Mouse (Mus musculus) hindbrain, embryonic 11.5 days (tissue): Measurements from ENCODE around the gene Chil5. TPM values are rescaled to one million over a fixed set of nuclear protein-coding genes. Genes with fewer than 3 reads are reported as not detected.

Experiments
- ATAC-seq: fragments of 200-750 bp; cut with Nextera tagmentation; 2 replicates; pipeline ENCODE4 v1.8.0; 2017; ENCODE audit warnings: mild to moderate bottlenecking, moderate TSS enrichment, moderate library complexity; ENCODE audit not compliant: low FRiP score
- DNase-seq: peaks from one replicate; pipeline ENCODE4 v3.0.0-alpha.2; 2015; ENCODE audit warnings: low spot score
- H3K27ac ChIP-seq: fragments of 300-500 bp; sonication (generic); 2 replicates; pipeline ENCODE4 v1.5.1; 2014; ENCODE audit warnings: mild to moderate bottlenecking, low read depth, low read length
- H3K27me3 ChIP-seq: fragments of 300-500 bp; sonication (generic); 2 replicates; pipeline ENCODE4 v1.6.1; 2014; ENCODE audit warnings: mild to moderate bottlenecking, low read length, moderate library complexity, mixed read lengths; ENCODE audit not compliant: control insufficient read depth, insufficient read depth
- H3K36me3 ChIP-seq: fragments of 300-500 bp; sonication (generic); 2 replicates; pipeline ENCODE4 v1.6.1; 2014; ENCODE audit warnings: mild to moderate bottlenecking, low read length, moderate library complexity, mixed read lengths; ENCODE audit not compliant: control insufficient read depth, insufficient read depth
- H3K4me1 ChIP-seq: fragments of 300-500 bp; sonication (generic); replicated peaks from 2 replicates; pipeline ENCODE4 v1.6.1; 2014; ENCODE audit warnings: low read length, mixed read lengths; ENCODE audit not compliant: control insufficient read depth, insufficient read depth
- H3K4me2 ChIP-seq: fragments of 300-500 bp; sonication (generic); replicated peaks from 2 replicates; pipeline ENCODE4 v1.6.1; 2014; ENCODE audit warnings: mild to moderate bottlenecking, low read depth, low read length
- H3K4me3 ChIP-seq: fragments of 300-500 bp; sonication (generic); 2 replicates; pipeline ENCODE4 v1.5.1; 2014; ENCODE audit warnings: low read depth, low read length
- H3K9ac ChIP-seq: fragments of 300-500 bp; sonication (generic); 2 replicates; pipeline ENCODE4 v1.6.1; 2014; ENCODE audit warnings: low read depth, low read length
- H3K9me3 ChIP-seq: fragments of 300-500 bp; sonication (generic); 2 replicates; pipeline ENCODE4 v1.6.1; 2016; ENCODE audit warnings: low read length; ENCODE audit not compliant: control insufficient read depth
- WGBS: fragments of 180-500 bp; shearing (Covaris S2); extraction: QIAGEN DNeasy Blood & Tissue Kit; methylation state at CpG from one replicate; pipeline ENCODE4 v1.1.7; 2014; 5-methylcytosine and 5-hydroxymethylcytosine counted together
- polyA plus RNA-seq: library from polyadenylated mRNA; unstranded; fragments of >200 nt; fragmentation: Nextera tagmentation; extraction: Ambion mirVana; gene quantifications from 2 replicates; pipeline ENCODE4 v1.2.1, GENCODE M21; 2014

The Chil5 gene
- polyA plus RNA-seq, 1 experiment from 2014 or later: not detected

GRCm38 (mm10) chr3:105973411-105973810 lies 59.2 kb downstream of the Chil5 start, which contains the start of gene Ovgp1:
Gene Ovgp1 (plus strand): TSS chr3:105973711.
- Histone ChIP-seq H3K9ac (no peak within 1 kb of the TSS), H3K9me3 (no peaks in the 10 kb centered on the region), H3K4me3 (no peak within 1 kb of the TSS), H3K4me1 (no peaks in the 10 kb centered on the region), H3K4me2 (no peak within 1 kb of the TSS), H3K27me3 (no peaks in the 10 kb centered on the region), H3K27ac (no peak within 1 kb of the TSS), H3K36me3 (no peaks in the 10 kb centered on the region)
- ATAC-seq: no peak
- no peak for DNase-seq
- 84% methylated on average over 3 of the region's 3 CpGs for WGBS

- 78% methylated on average over 5 of the region's 5 CpGs for WGBS
- H3K4me2 ChIP-seq: no peak overlapping the region
- H3K4me3 ChIP-seq: no peak overlapping the region
- no peak overlapping the region for H3K9ac ChIP-seq
- H3K27me3 ChIP-seq: no peaks in the 10 kb centered on the region
- H3K9me3 ChIP-seq: no peaks in the 10 kb centered on the region
- no peak overlapping the region for H3K27ac ChIP-seq
- ATAC-seq (no peak), DNase-seq (no peak)
- peaks cover 7% of the 10 kb centered on the region; the same call in 1 of the 2 replicates for H3K36me3 ChIP-seq
- H3K4me1 ChIP-seq: no peaks in the 10 kb centered on the region
Observed at GRCm38 (mm10) chr3:105971831-105972446, 60.7 kb downstream of the Chil5 start.

Other genes with a start within 250 kb of the Chil5 start
- gene Rap1a, start 231.5 kb downstream of the Chil5 start, polyA plus RNA-seq: 80.3 and 83.7 TPM in 2 replicates
- gene Adora3, start 162.0 kb downstream of the Chil5 start, polyA plus RNA-seq: 0.10 and 0.23 TPM in 2 replicates
- not detected in 2 replicates for gene Tmigd3, start 161.9 kb downstream of the Chil5 start, polyA plus RNA-seq
- gene I830077J02Rik, start 100.2 kb downstream of the Chil5 start, polyA plus RNA-seq: 0.42 and 0.97 TPM in 2 replicates
- gene Wdr77, start 73.4 kb downstream of the Chil5 start, polyA plus RNA-seq: 108 and 125 TPM in 2 replicates
- gene Atp5f1, start 72.7 kb downstream of the Chil5 start, polyA plus RNA-seq: 556 and 566 TPM in 2 replicates
- 2.3 and 3.1 TPM in 2 replicates for gene Ovgp1, start 59.1 kb downstream of the Chil5 start, polyA plus RNA-seq
- gene Pifo, start 18.2 kb downstream of the Chil5 start, polyA plus RNA-seq: 3.5 and 7.1 TPM in 2 replicates
- 0.11 and 0.88 TPM in 2 replicates for gene Chia1, start 80.4 kb upstream of the Chil5 start, polyA plus RNA-seq
- gene Chil3, start 134.8 kb upstream of the Chil5 start, polyA plus RNA-seq: not detected in 2 replicates
- not detected in 2 replicates for gene Chil4, start 186.7 kb upstream of the Chil5 start, polyA plus RNA-seq